Mouse (Mus musculus) ovary, adult 2 months (tissue): ENCODE data around the gene Col8a1. TPM values are rescaled to one million over a fixed set of nuclear protein-coding genes. Genes with fewer than 3 reads are reported as not detected.

Experiments
- polyA plus RNA-seq: library from polyadenylated mRNA; depleted of rRNA; stranded (reverse); fragments of >200 nt; gene quantifications from 2 replicates; pipeline ENCODE4 v1.2.3, GENCODE M21; 2012; rRNA removed

Col8a1 gene
- polyA plus RNA-seq, result 0.70 and 0.78 TPM in 2 replicates

GRCm38 (mm10) chr16:57754526-57755125, at the start of gene Col8a1:
Col8a1 (minus strand) TSS chr16:57754737.

GRCm38 (mm10) chr16:57606444-57607227, 147.9 kb downstream of the Col8a1 start, which contains the start of gene Cmss1:
Cmss1 (minus strand) TSS chr16:57606864.

Other genes with a start within 250 kb of the Col8a1 start
- gene Cmss1, start 147.9 kb downstream of the Col8a1 start, polyA plus RNA-seq, result 7.7 and 8.1 TPM in 2 replicates